Mouse (Mus musculus): ENCODE measurements around the gene Gpr4. TPM values are rescaled to one million over a fixed set of nuclear protein-coding genes. Genes with fewer than 3 reads are reported as not detected.

Gene Gpr4
- polyA plus RNA-seq (2012; ENCODE audit: low replicate concordance): 4.4 and 9.2 TPM in 2 replicates

GRCm38 (mm10) chr7:19211996-19212755, at the start of gene Gpr4:
Gene Gpr4 (plus strand): TSS chr7:19212538.

DNA sequence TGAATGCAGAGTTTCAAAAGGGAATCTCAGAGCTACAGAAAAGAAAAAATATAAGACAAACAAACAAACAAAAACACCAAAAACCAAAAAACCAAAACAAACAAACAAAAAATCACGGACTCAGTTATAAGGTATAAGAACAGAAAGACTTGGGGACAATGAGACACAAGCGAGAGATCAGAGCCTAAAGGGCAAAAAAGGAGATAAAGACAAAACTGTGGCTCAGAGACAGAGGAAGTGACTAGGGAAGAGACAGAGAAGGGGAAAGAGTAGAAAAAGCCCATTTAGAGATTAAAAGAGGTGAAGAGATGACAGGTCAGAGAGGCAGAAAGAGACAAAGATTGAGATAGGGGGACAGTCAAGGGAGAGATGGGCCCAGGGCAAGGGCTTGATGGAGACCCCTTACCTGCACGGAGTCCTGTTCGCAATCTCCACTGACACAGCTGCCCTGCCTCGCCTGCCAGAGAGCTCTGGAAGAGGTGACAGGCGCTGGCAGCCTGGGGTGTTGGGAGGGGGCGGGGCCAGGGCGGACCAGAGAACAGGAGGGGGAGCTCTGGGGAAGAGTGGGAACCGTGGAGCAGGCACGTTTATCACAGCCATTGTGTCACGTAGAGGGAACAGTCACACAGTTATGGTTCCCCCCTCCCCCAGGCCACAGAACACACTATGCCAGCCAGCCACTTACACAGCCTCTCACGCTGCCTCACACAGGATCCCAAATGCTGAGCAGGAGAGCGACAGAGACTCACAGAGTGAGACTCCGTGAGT, 46.5 kb upstream of the Gpr4 start, which contains the start of gene Gipr:
Gene Gipr (minus strand): TSS at position 472 of the 768 bp plus-strand sequence.

DNA sequence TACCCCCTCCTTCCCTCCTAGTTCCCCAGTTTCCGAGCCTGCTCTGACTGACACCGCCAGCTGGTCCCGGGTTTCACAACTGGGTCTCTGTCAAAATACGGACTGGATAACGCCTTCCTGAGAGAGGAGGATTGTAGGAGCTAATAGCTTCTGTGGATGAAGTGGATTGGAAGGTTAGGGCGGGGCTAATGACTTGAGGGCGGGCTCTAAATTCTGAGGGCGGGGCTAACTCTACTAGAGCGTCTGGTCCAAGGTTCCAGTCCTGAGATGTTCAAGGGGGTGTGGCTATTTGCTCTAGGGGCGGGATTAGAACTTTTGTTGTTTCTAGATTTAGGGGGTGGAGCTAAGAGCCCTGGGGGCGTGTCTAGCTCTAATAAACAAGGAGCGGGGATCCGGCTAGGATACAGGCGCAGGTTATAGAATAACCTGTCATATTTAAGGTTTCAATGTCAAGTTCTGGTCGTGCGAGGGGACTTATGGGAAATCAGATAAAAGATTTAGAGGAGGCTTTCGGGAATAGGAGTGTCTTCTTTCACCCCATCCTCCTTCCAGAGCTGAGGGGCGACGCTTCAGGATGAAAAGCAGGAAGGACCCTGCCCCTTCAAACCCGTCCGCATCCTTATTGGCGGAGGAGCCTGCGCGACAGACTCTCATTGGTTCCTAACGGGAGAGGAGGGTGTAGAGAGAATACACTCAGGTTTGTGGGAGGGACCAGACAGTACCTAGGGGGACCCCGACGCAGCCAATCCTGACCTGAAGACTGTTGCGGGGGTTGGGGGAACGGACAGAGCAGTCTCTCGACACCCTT, 36.4 kb upstream of the Gpr4 start, which contains the start of gene Eml2:
Gene Eml2 (plus strand): TSS at position 714 of the 808 bp plus-strand sequence.

GRCm38 (mm10) chr7:19227883-19228792, 15.8 kb downstream of the Gpr4 start, which contains the start of gene Opa3:
Gene Opa3 (plus strand): TSS chr7:19228334.

GRCm38 (mm10) chr7:19271238-19272172, 59.2 kb downstream of the Gpr4 start, which contains the start of gene Vasp:
Gene Vasp (minus strand): TSS chr7:19271817.

Other genes with a start within 250 kb of the Gpr4 start
- gene Nanos2, start 225.1 kb upstream of the Gpr4 start, polyA plus RNA-seq (2012; ENCODE audit: low replicate concordance): not detected in 2 replicates
- 3.4 and 13.9 TPM in 2 replicates for gene Mypop, start 221.3 kb upstream of the Gpr4 start, polyA plus RNA-seq (2012; ENCODE audit: low replicate concordance)
- gene Irf2bp1, start 208.5 kb upstream of the Gpr4 start, polyA plus RNA-seq (2012; ENCODE audit: low replicate concordance): 75.0 and 178 TPM in 2 replicates
- not detected in 2 replicates for gene Foxa3, start 189.0 kb upstream of the Gpr4 start, polyA plus RNA-seq (2012; ENCODE audit: low replicate concordance)
- gene Sympk, start 188.2 kb upstream of the Gpr4 start, polyA plus RNA-seq (2012; ENCODE audit: low replicate concordance): 121 and 207 TPM in 2 replicates
- not detected in 2 replicates for gene Rsph6a, start 157.8 kb upstream of the Gpr4 start, polyA plus RNA-seq (2012; ENCODE audit: low replicate concordance)
- gene Dmwd, start 136.3 kb upstream of the Gpr4 start, polyA plus RNA-seq (2012; ENCODE audit: low replicate concordance): 15.1 and 17.4 TPM in 2 replicates
- 18.5 and 28.2 TPM in 2 replicates for gene Dmpk, start 128.7 kb upstream of the Gpr4 start, polyA plus RNA-seq (2012; ENCODE audit: low replicate concordance)
- 4.5 and 6.4 TPM in 2 replicates for gene Six5, start 117.9 kb upstream of the Gpr4 start, polyA plus RNA-seq (2012; ENCODE audit: low replicate concordance)
- gene Gm4969, start 94.2 kb upstream of the Gpr4 start, polyA plus RNA-seq (2012; ENCODE audit: low replicate concordance): not detected in 2 replicates
- 50.1 and 51.2 TPM in 2 replicates for gene Fbxo46, start 92.7 kb upstream of the Gpr4 start, polyA plus RNA-seq (2012; ENCODE audit: low replicate concordance)
- gene Qpctl, start 63.2 kb upstream of the Gpr4 start, polyA plus RNA-seq (2012; ENCODE audit: low replicate concordance): 12.3 and 19.0 TPM in 2 replicates
- 6.7 and 34.5 TPM in 2 replicates for gene Snrpd2, start 62.8 kb upstream of the Gpr4 start, polyA plus RNA-seq (2012; ENCODE audit: low replicate concordance)
- gene Gipr, start 46.4 kb upstream of the Gpr4 start, polyA plus RNA-seq (2012; ENCODE audit: low replicate concordance): 0.05 TPM in 1 of 2 replicates, not detected in the other
- 17.2 and 24.3 TPM in 2 replicates for gene Eml2, start 36.1 kb upstream of the Gpr4 start, polyA plus RNA-seq (2012; ENCODE audit: low replicate concordance)
- gene Opa3, start 15.8 kb downstream of the Gpr4 start, polyA plus RNA-seq (2012; ENCODE audit: low replicate concordance): 10.2 and 13.2 TPM in 2 replicates
- 536 and 1,501 TPM in 2 replicates for gene Vasp, start 59.3 kb downstream of the Gpr4 start, polyA plus RNA-seq (2012; ENCODE audit: low replicate concordance)
- 2.9 and 4.4 TPM in 2 replicates for gene Ppm1n, start 67.5 kb downstream of the Gpr4 start, polyA plus RNA-seq (2012; ENCODE audit: low replicate concordance)
- gene Rtn2, start 70.1 kb downstream of the Gpr4 start, polyA plus RNA-seq (2012; ENCODE audit: low replicate concordance): 0.56 and 0.73 TPM in 2 replicates
- gene Fosb, start 97.5 kb downstream of the Gpr4 start, polyA plus RNA-seq (2012; ENCODE audit: low replicate concordance): 4.3 and 21.6 TPM in 2 replicates
- 62.5 and 86.1 TPM in 2 replicates for gene Ercc1, start 132.2 kb downstream of the Gpr4 start, polyA plus RNA-seq (2012; ENCODE audit: low replicate concordance)
- 17.3 and 29.4 TPM in 2 replicates for gene Cd3eap, start 146.9 kb downstream of the Gpr4 start, polyA plus RNA-seq (2012; ENCODE audit: low replicate concordance)
- gene Ppp1r13l, start 147.2 kb downstream of the Gpr4 start, polyA plus RNA-seq (2012; ENCODE audit: low replicate concordance): 3.5 and 5.2 TPM in 2 replicates
- gene Ercc2, start 169.5 kb downstream of the Gpr4 start, polyA plus RNA-seq (2012; ENCODE audit: low replicate concordance): 45.3 and 46.8 TPM in 2 replicates
- gene Klc3, start 191.6 kb downstream of the Gpr4 start, polyA plus RNA-seq (2012; ENCODE audit: low replicate concordance): 4.3 and 9.4 TPM in 2 replicates
- 1.1 and 1.4 TPM in 2 replicates for gene Ckm, start 192.2 kb downstream of the Gpr4 start, polyA plus RNA-seq (2012; ENCODE audit: low replicate concordance)
- gene Mark4, start 246.3 kb downstream of the Gpr4 start, polyA plus RNA-seq (2012; ENCODE audit: low replicate concordance): 42.9 and 128 TPM in 2 replicates